Mouse (Mus musculus) retina, postnatal 7 days (tissue): ENCODE measurements at regions not wholly inside any gene's neighbourhood (a gene's known extent, or its start where the extent isn't known, plus 50 kb on each side); places are given as distances from the start of the nearest gene placed in this dataset.

Source experiments
- DNase-seq: peaks from one replicate; pipeline ENCODE4 v3.0.0-alpha.2; 2012; ENCODE audit warnings: low read depth, low spot score

- DNase-seq: no peak
Observed at GRCm38 (mm10) chr15:36855550-36856131, 151.9 kb downstream of the Zfp706 start.

GRCm38 (mm10) chr15:36854900-36855321 lies 152.7 kb downstream of the Zfp706 start:
- DNase-seq: no peak

GRCm38 (mm10) chr15:36852229-36852821 lies 155.2 kb downstream of the Zfp706 start:
- no peak for DNase-seq

DNA sequence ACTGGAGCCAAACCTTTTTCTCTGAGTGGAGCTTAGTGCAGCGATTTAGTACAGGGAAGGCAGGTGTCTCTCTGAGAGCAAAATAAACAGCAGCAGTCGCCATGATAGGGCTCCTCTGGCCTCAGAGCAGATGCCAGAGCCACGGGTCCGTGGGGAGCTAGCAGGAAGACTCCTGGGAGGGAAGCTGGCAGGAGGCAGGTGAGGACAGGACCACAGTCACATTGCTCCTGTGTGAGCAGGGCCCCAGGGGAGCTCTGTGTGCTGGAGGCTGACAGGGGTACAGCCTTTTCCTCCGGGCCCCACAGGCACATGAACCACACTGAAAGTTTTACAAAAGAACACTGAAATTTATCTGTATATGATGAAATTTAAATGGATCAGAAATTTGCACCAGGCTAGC lies 159.3 kb downstream of the Zfp706 start:
- no peak for DNase-seq

DNA sequence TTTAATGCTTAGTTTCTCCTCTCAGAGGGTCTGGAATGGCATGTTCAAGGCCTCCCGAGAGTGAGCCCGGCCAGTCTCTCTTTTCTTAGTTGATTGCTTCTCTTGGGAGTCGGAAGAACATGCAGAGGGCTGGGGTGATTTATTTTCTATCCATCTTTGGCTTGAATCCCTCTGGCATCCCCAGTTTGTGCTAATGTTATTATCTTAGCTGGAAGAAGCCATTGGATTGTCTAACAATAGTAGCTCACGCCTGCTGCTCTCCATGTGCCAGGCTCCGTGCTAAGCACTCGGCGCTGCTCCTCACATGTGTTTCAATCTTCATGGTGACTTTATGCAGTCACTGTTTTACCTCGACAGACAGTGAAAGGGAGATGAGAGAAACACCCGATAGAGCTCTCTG lies 160.8 kb downstream of the Zfp706 start:
- no peak for DNase-seq
